Mouse (Mus musculus) bone marrow, adult 2 months (tissue): ENCODE data around the gene Cwc22.

ENCODE experiments used
- CTCF ChIP-seq: fragments of 200-500 bp; IDR thresholded peaks from 2 replicates; pipeline ENCODE4 v1.5.1; 2011; ENCODE audit warnings: low read length, control low read depth; ENCODE audit not compliant: control insufficient read depth, insufficient read depth
- POLR2A ChIP-seq: fragments of 200-500 bp; IDR thresholded peaks from 2 replicates; pipeline ENCODE4 v1.6.1; 2011; ENCODE audit warnings: low read depth, mild to moderate bottlenecking, control low read depth, low read length, borderline replicate concordance; ENCODE audit not compliant: control insufficient read depth

DNA sequence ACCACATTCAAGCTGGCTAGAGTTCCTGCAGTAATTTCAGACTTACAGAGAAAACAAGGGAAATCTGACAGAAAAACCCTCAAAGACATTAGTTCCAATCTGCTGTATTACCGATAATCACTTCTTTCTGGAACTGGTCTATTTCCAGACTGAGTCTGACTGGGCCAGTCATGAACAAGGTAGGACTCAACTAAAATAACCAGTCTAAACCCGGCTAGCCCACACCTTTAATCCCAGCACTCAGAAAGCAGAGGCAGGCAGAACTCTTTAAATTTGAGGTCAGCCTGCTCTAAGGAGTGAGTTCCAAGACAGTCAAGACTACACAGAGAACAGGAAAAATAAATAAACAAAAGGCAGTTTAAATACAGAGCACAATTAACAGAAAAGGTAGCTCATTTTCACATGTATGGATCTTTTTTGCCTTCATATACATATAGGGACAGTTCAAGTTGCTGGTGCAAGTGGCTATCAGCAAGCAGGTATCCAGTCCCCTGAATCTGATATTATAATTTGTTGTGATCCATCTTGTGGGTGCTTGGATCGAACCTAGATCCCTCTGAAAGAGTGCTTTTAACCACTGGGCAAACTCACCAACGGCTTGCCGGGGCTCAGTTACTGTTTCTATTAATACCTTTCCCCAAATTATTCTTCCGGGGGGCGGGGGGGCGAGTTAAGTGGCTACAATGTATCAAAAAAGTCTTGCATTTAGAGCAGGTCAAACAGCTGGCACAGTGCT lies 1.1 kb downstream of the Cwc22 start:
- TF ChIP-seq CTCF (no peak), POLR2A (no peak)
